Mouse (Mus musculus): ENCODE measurements around the gene Itpk1. TPM values are rescaled to one million over a fixed set of nuclear protein-coding genes. Genes with fewer than 3 reads are reported as not detected.
A peak's percentile ranks its signal among the peaks of the same experiment; 100 is the strongest.

Gene Itpk1
- polyA plus RNA-seq, 1 experiment = 44.0 TPM

GRCm38 (mm10) chr12:102683438-102683837 is 21.3 kb downstream of the Itpk1 start:
- Histone ChIP-seq H3K27ac (ENCODE audit: insufficient read depth, low read length) (no peak overlapping the region), H3K27me3 (ENCODE audit: control insufficient read depth, insufficient read depth, low read length, poor library complexity, severe bottlenecking) (no peaks in the 10 kb centered on the region), H3K9me3 (replicated peaks; ENCODE audit: control insufficient read depth, insufficient read depth, low read length, poor library complexity, severe bottlenecking) (no peaks in the 10 kb centered on the region), H3K9ac (ENCODE audit: low read depth, poor library complexity, severe bottlenecking) (no peak overlapping the region), H3K36me3 (ENCODE audit: control insufficient read depth, insufficient read depth, low read length, poor library complexity, severe bottlenecking) (no peaks in the 10 kb centered on the region), H3K4me1 (ENCODE audit: control insufficient read depth, insufficient read depth, low read length) (peaks cover 12% of the 10 kb centered on the region), H3K4me3 (ENCODE audit: low read depth, low read length) (no peak overlapping the region)
- TF ChIP-seq CTCF (IDR thresholded peaks at IDR 0.05; ENCODE audit: low read depth, low read length) = no peak
- TF ChIP-seq POLR2A (IDR thresholded peaks at IDR 0.05; ENCODE audit: insufficient read depth, low read length) = no peak
- no peak for TF ChIP-seq EP300 (IDR thresholded peaks at IDR 0.05; ENCODE audit: insufficient read depth, low read depth, low read length)

- H3K9me3 ChIP-seq (replicated peaks; ENCODE audit: control insufficient read depth, insufficient read depth, low read length, poor library complexity, severe bottlenecking) = no peaks in the 10 kb centered on the region
- no peak overlapping the region for H3K27ac ChIP-seq (ENCODE audit: insufficient read depth, low read length)
- no peaks in the 10 kb centered on the region for H3K36me3 ChIP-seq (ENCODE audit: control insufficient read depth, insufficient read depth, low read length, poor library complexity, severe bottlenecking)
- TF ChIP-seq CTCF (IDR thresholded peaks at IDR 0.05; ENCODE audit: low read depth, low read length) (no peak), POLR2A (IDR thresholded peaks at IDR 0.05; ENCODE audit: insufficient read depth, low read length) (no peak), EP300 (IDR thresholded peaks at IDR 0.05; ENCODE audit: insufficient read depth, low read depth, low read length) (no peak)
- H3K9ac ChIP-seq (ENCODE audit: low read depth, poor library complexity, severe bottlenecking) = no peak overlapping the region
- peaks cover 14% of the 10 kb centered on the region for H3K4me1 ChIP-seq (ENCODE audit: control insufficient read depth, insufficient read depth, low read length)
- no peaks in the 10 kb centered on the region for H3K27me3 ChIP-seq (ENCODE audit: control insufficient read depth, insufficient read depth, low read length, poor library complexity, severe bottlenecking)
- no peak overlapping the region for H3K4me3 ChIP-seq (ENCODE audit: low read depth, low read length)
Measured at GRCm38 (mm10) chr12:102682722-102683299, 21.9 kb downstream of the Itpk1 start.

- no peak for TF ChIP-seq CTCF (IDR thresholded peaks at IDR 0.05; ENCODE audit: low read depth, low read length)
- TF ChIP-seq POLR2A (IDR thresholded peaks at IDR 0.05; ENCODE audit: insufficient read depth, low read length) = no peak
- no peak for TF ChIP-seq EP300 (IDR thresholded peaks at IDR 0.05; ENCODE audit: insufficient read depth, low read depth, low read length)
- Histone ChIP-seq H3K4me1 (ENCODE audit: control insufficient read depth, insufficient read depth, low read length) (peaks cover 15% of the 10 kb centered on the region), H3K4me3 (ENCODE audit: low read depth, low read length) (no peak overlapping the region), H3K36me3 (ENCODE audit: control insufficient read depth, insufficient read depth, low read length, poor library complexity, severe bottlenecking) (no peaks in the 10 kb centered on the region), H3K9ac (ENCODE audit: low read depth, poor library complexity, severe bottlenecking) (no peak overlapping the region), H3K9me3 (replicated peaks; ENCODE audit: control insufficient read depth, insufficient read depth, low read length, poor library complexity, severe bottlenecking) (no peaks in the 10 kb centered on the region), H3K27ac (ENCODE audit: insufficient read depth, low read length) (no peak overlapping the region), H3K27me3 (ENCODE audit: control insufficient read depth, insufficient read depth, low read length, poor library complexity, severe bottlenecking) (no peaks in the 10 kb centered on the region)
Measured at GRCm38 (mm10) chr12:102682085-102682484, 22.6 kb downstream of the Itpk1 start.

- Histone ChIP-seq H3K9me3 (replicated peaks; ENCODE audit: control insufficient read depth, insufficient read depth, low read length, poor library complexity, severe bottlenecking) (no peaks in the 10 kb centered on the region), H3K4me1 (ENCODE audit: control insufficient read depth, insufficient read depth, low read length) (peaks cover 13% of the 10 kb centered on the region)
Measured at GRCm38 (mm10) chr12:102681590-102681989, 23.1 kb downstream of the Itpk1 start.

GRCm38 (mm10) chr12:102678820-102679219 is 25.9 kb downstream of the Itpk1 start:
- Histone ChIP-seq H3K36me3 (ENCODE audit: control insufficient read depth, insufficient read depth, low read length, poor library complexity, severe bottlenecking) (peaks cover 14% of the 10 kb centered on the region), H3K27me3 (ENCODE audit: control insufficient read depth, insufficient read depth, low read length, poor library complexity, severe bottlenecking) (no peaks in the 10 kb centered on the region), H3K27ac (ENCODE audit: insufficient read depth, low read length) (no peak overlapping the region), H3K9ac (ENCODE audit: low read depth, poor library complexity, severe bottlenecking) (no peak overlapping the region), H3K4me3 (ENCODE audit: low read depth, low read length) (no peak overlapping the region), H3K4me1 (ENCODE audit: control insufficient read depth, insufficient read depth, low read length) (peaks cover 11% of the 10 kb centered on the region), H3K9me3 (replicated peaks; ENCODE audit: control insufficient read depth, insufficient read depth, low read length, poor library complexity, severe bottlenecking) (no peaks in the 10 kb centered on the region)
- TF ChIP-seq EP300 (IDR thresholded peaks at IDR 0.05; ENCODE audit: insufficient read depth, low read depth, low read length) (peak; percentile 76; the same call in 1 of the 2 replicates), POLR2A (IDR thresholded peaks at IDR 0.05; ENCODE audit: insufficient read depth, low read length) (no peak)

More at GRCm38 (mm10) chr12:102681590-102681989, 23.1 kb downstream of the Itpk1 start:
- H3K27ac ChIP-seq (ENCODE audit: insufficient read depth, low read length) = no peak overlapping the region
- H3K36me3 ChIP-seq (ENCODE audit: control insufficient read depth, insufficient read depth, low read length, poor library complexity, severe bottlenecking) = no peaks in the 10 kb centered on the region
- TF ChIP-seq CTCF (IDR thresholded peaks at IDR 0.05; ENCODE audit: low read depth, low read length) (peak; percentile 64), POLR2A (IDR thresholded peaks at IDR 0.05; ENCODE audit: insufficient read depth, low read length) (no peak)
- H3K4me3 ChIP-seq (ENCODE audit: low read depth, low read length) = no peak overlapping the region
- no peak overlapping the region for H3K9ac ChIP-seq (ENCODE audit: low read depth, poor library complexity, severe bottlenecking)
- no peaks in the 10 kb centered on the region for H3K27me3 ChIP-seq (ENCODE audit: control insufficient read depth, insufficient read depth, low read length, poor library complexity, severe bottlenecking)

- Histone ChIP-seq H3K9me3 (replicated peaks; ENCODE audit: control insufficient read depth, insufficient read depth, low read length, poor library complexity, severe bottlenecking) (no peaks in the 10 kb centered on the region), H3K4me3 (ENCODE audit: low read depth, low read length) (no peak overlapping the region), H3K4me1 (ENCODE audit: control insufficient read depth, insufficient read depth, low read length) (peaks cover 11% of the 10 kb centered on the region), H3K27me3 (ENCODE audit: control insufficient read depth, insufficient read depth, low read length, poor library complexity, severe bottlenecking) (no peaks in the 10 kb centered on the region), H3K36me3 (ENCODE audit: control insufficient read depth, insufficient read depth, low read length, poor library complexity, severe bottlenecking) (peaks cover 21% of the 10 kb centered on the region), H3K27ac (ENCODE audit: insufficient read depth, low read length) (no peak overlapping the region), H3K9ac (ENCODE audit: low read depth, poor library complexity, severe bottlenecking) (no peak overlapping the region)
- TF ChIP-seq EP300 (IDR thresholded peaks at IDR 0.05; ENCODE audit: insufficient read depth, low read depth, low read length) (no peak), POLR2A (IDR thresholded peaks at IDR 0.05; ENCODE audit: insufficient read depth, low read length) (no peak), CTCF (IDR thresholded peaks at IDR 0.05; ENCODE audit: low read depth, low read length) (no peak)
Measured at GRCm38 (mm10) chr12:102677089-102677488, 27.6 kb downstream of the Itpk1 start.
